Mouse (Mus musculus) CH12.LX (cell line): ENCODE measurements around the gene Esr2.

ENCODE experiments used
- CHD2 ChIP-seq: IDR thresholded peaks from 2 replicates; pipeline ENCODE4 v1.6.1; 2011; ENCODE audit warnings: low read length, improper control_type of control experiment
- CTCF ChIP-seq, 2 experiments: IDR thresholded peaks in 1 of 2; conservative IDR thresholded peaks in 1 of 2; 2 replicates each; pipeline ENCODE4 v1.5.1; 2011 to 2012; ENCODE audit warnings: low read depth in 2 of 2, low read length in 2 of 2, improper control_type of control experiment in 1 of 2, inconsistent platforms in 1 of 2, mild to moderate bottlenecking in 1 of 2, moderate library complexity in 1 of 2
- E2F4 ChIP-seq: IDR thresholded peaks from 2 replicates; pipeline ENCODE4 v1.6.1; 2011; ENCODE audit warnings: low read depth, low read length, improper control_type of control experiment; ENCODE audit not compliant: insufficient replicate concordance
- ELF1 ChIP-seq: IDR thresholded peaks from 2 replicates; pipeline ENCODE4 v1.6.1; 2014; ENCODE audit warnings: low read depth, mild to moderate bottlenecking, inconsistent platforms, low read length, improper control_type of control experiment
- HCFC1 ChIP-seq: IDR thresholded peaks from 2 replicates; pipeline ENCODE4 v1.6.1; 2012; ENCODE audit warnings: low read depth, mild to moderate bottlenecking, inconsistent platforms, low read length, improper control_type of control experiment
- MXI1 ChIP-seq: IDR thresholded peaks from 2 replicates; pipeline ENCODE4 v1.6.1; 2011; ENCODE audit warnings: mild to moderate bottlenecking, low read depth, low read length, improper control_type of control experiment
- MYC ChIP-seq: IDR thresholded peaks from 2 replicates; pipeline ENCODE4 v1.6.1; 2011; ENCODE audit warnings: low read depth, mild to moderate bottlenecking, improper control_type of control experiment, low read length
- POLR2A ChIP-seq: IDR thresholded peaks from 2 replicates; pipeline ENCODE4 v1.6.1; 2011; ENCODE audit warnings: low read depth, mild to moderate bottlenecking, improper control_type of control experiment, low read length
- RAD21 ChIP-seq: IDR thresholded peaks from 2 replicates; pipeline ENCODE4 v1.6.1; 2011; ENCODE audit warnings: low read depth, mild to moderate bottlenecking, low read length, improper control_type of control experiment, moderate library complexity
- TCF12 ChIP-seq: IDR thresholded peaks from 2 replicates; pipeline ENCODE4 v1.6.1; 2014; ENCODE audit warnings: low read depth, mild to moderate bottlenecking, inconsistent platforms, low read length, improper control_type of control experiment
- UBTF ChIP-seq: IDR thresholded peaks from 2 replicates; pipeline ENCODE4 v1.6.1; 2012; ENCODE audit warnings: low read depth, mild to moderate bottlenecking, inconsistent platforms, low read length, improper control_type of control experiment, moderate library complexity
- ZKSCAN1 ChIP-seq: IDR thresholded peaks from 2 replicates; pipeline ENCODE4 v1.6.1; 2012; ENCODE audit warnings: low read depth, inconsistent platforms, low read length, improper control_type of control experiment, borderline replicate concordance

GRCm38 (mm10) chr12:76209429-76209974, 32.4 kb upstream of the Esr2 start:
- TF ChIP-seq MYC: no peak
- TF ChIP-seq POLR2A: no peak
- no peak for TF ChIP-seq E2F4
- TF ChIP-seq CTCF (conservative IDR thresholded peaks at IDR 0.05 in 1 of 2, IDR thresholded peaks at IDR 0.05 in 1 of 2; ENCODE audit: low read depth in 2 of 2, low read length in 2 of 2): no peak
- no peak for TF ChIP-seq CHD2
- TF ChIP-seq ZKSCAN1: no peak
- TF ChIP-seq ELF1: no peak
- TF ChIP-seq TCF12: 0 out of 2 replicates have a peak, but pooled peaks have one; percentile 38
- TF ChIP-seq MXI1: no peak
- TF ChIP-seq UBTF: no peak
- no peak for TF ChIP-seq HCFC1
- TF ChIP-seq RAD21: no peak
